Mouse (Mus musculus): ENCODE measurements at regions not wholly inside any gene's neighbourhood (a gene's known extent, or its start where the extent isn't known, plus 50 kb on each side); places are given as distances from the start of the nearest gene placed in this dataset.

GRCm38 (mm10) chr1:100551293-100551692 is 778.7 kb downstream of the Cntnap5b start:
- H3K9ac ChIP-seq = no peak overlapping the region
- no peak overlapping the region for H3K4me2 ChIP-seq
- H3K27me3 ChIP-seq = no peaks in the 10 kb centered on the region
- H3K4me3 ChIP-seq = no peak overlapping the region
- H3K4me1 ChIP-seq = no peaks in the 10 kb centered on the region
- WGBS = 91% methylated on average over 1 of the region's 1 CpGs
- no peak for ATAC-seq
- H3K36me3 ChIP-seq (ENCODE audit: poor library complexity, severe bottlenecking) = no peaks in the 10 kb centered on the region
- H3K27ac ChIP-seq = no peak overlapping the region
- no peaks in the 10 kb centered on the region for H3K9me3 ChIP-seq (replicated peaks)

- Histone ChIP-seq H3K4me2 (no peak overlapping the region), H3K36me3 (ENCODE audit: poor library complexity, severe bottlenecking) (no peaks in the 10 kb centered on the region)
- 45% methylated on average over 2 of the region's 2 CpGs for WGBS
Observed at GRCm38 (mm10) chr1:100556937-100557336, 784.4 kb downstream of the Cntnap5b start.

More at GRCm38 (mm10) chr1:100556937-100557336, 784.4 kb downstream of the Cntnap5b start:
- peak; percentile 59; the same call in 1 of the 2 replicates for ATAC-seq
- Histone ChIP-seq H3K9ac (no peak overlapping the region), H3K27me3 (no peaks in the 10 kb centered on the region), H3K4me3 (no peak overlapping the region), H3K4me1 (no peaks in the 10 kb centered on the region), H3K27ac (no peak overlapping the region), H3K9me3 (replicated peaks) (no peaks in the 10 kb centered on the region)
